Mouse (Mus musculus) lung, embryonic 15.5 days (tissue): ENCODE measurements around the gene Dot1l. TPM values are rescaled to one million over a fixed set of nuclear protein-coding genes. Genes with fewer than 3 reads are reported as not detected.

Experiments used
- ATAC-seq: fragments of 200-750 bp; cut with Nextera tagmentation; 2 replicates; pipeline ENCODE4 v1.8.0; 2017; ENCODE audit warnings: moderate number of reproducible peaks, borderline replicate concordance; ENCODE audit not compliant: low FRiP score, low TSS enrichment; ENCODE audit errors: extremely low read depth
- H3K27ac ChIP-seq: fragments of 300-500 bp; sonication (generic); 2 replicates; pipeline ENCODE4 v1.5.1; 2015; ENCODE audit warnings: moderate library complexity, mild to moderate bottlenecking, inconsistent platforms
- H3K27me3 ChIP-seq: fragments of 300-500 bp; sonication (generic); 2 replicates; pipeline ENCODE4 v1.6.1; 2015; ENCODE audit warnings: inconsistent platforms
- H3K36me3 ChIP-seq: fragments of 300-500 bp; sonication (generic); 2 replicates; pipeline ENCODE4 v1.6.1; 2015; ENCODE audit warnings: inconsistent platforms
- H3K4me1 ChIP-seq: fragments of 300-500 bp; sonication (generic); 2 replicates; pipeline ENCODE4 v1.6.1; 2015; ENCODE audit warnings: inconsistent platforms
- H3K4me2 ChIP-seq: fragments of 300-500 bp; sonication (generic); 2 replicates; pipeline ENCODE4 v1.6.1; 2015; ENCODE audit warnings: inconsistent platforms, mild to moderate bottlenecking, moderate library complexity
- H3K4me3 ChIP-seq: fragments of 300-500 bp; sonication (generic); 2 replicates; pipeline ENCODE4 v1.5.1; 2015; ENCODE audit warnings: mild to moderate bottlenecking, inconsistent platforms
- H3K9ac ChIP-seq: fragments of 300-500 bp; sonication (generic); 2 replicates; pipeline ENCODE4 v1.6.1; 2015; ENCODE audit warnings: inconsistent platforms
- H3K9me3 ChIP-seq: fragments of 300-500 bp; sonication (generic); 2 replicates; pipeline ENCODE4 v1.6.1; 2016; ENCODE audit warnings: inconsistent platforms
- WGBS: fragments of 180-500 bp; shearing (Covaris S2); methylation state at CpG from one replicate; pipeline ENCODE4 v1.1.7; 2015; 5-methylcytosine and 5-hydroxymethylcytosine counted together
- polyA plus RNA-seq: library from polyadenylated mRNA; unstranded; fragments of >200 nt; fragmentation: Nextera tagmentation; extraction: Ambion mirVana; gene quantifications from 2 replicates; pipeline ENCODE4 v1.2.1, GENCODE M21; 2015

The Dot1l gene
- polyA plus RNA-seq, 1 experiment from 2014 or later = 18.3 TPM

GRCm38 (mm10) chr10:80796307-80796848 is 41.4 kb downstream of the Dot1l start:
- no peak for ATAC-seq
- Histone ChIP-seq H3K27me3 (no peaks in the 10 kb centered on the region), H3K4me2 (peak overlapping the region; percentile 79), H3K27ac (no peak overlapping the region), H3K9me3 (no peaks in the 10 kb centered on the region), H3K36me3 (peaks cover 56% of the 10 kb centered on the region), H3K9ac (peak overlapping the region; percentile 98; the same call in 1 of the 2 replicates), H3K4me3 (peak overlapping the region; percentile 91), H3K4me1 (peaks cover 26% of the 10 kb centered on the region)
- 71% methylated on average over 9 of the region's 9 CpGs for WGBS

GRCm38 (mm10) chr10:80797186-80798149 is 42.5 kb downstream of the Dot1l start:
- Histone ChIP-seq H3K9ac (peak overlapping the region; percentile 98), H3K36me3 (peaks cover 56% of the 10 kb centered on the region), H3K4me3 (peak overlapping the region; percentile 91), H3K9me3 (no peaks in the 10 kb centered on the region), H3K27me3 (no peaks in the 10 kb centered on the region), H3K4me1 (peaks cover 26% of the 10 kb centered on the region), H3K4me2 (peak overlapping the region; percentile 79), H3K27ac (peak overlapping the region; percentile 98)
- peak; percentile 60 for ATAC-seq
- 2% methylated on average over 59 of the region's 59 CpGs for WGBS

DNA sequence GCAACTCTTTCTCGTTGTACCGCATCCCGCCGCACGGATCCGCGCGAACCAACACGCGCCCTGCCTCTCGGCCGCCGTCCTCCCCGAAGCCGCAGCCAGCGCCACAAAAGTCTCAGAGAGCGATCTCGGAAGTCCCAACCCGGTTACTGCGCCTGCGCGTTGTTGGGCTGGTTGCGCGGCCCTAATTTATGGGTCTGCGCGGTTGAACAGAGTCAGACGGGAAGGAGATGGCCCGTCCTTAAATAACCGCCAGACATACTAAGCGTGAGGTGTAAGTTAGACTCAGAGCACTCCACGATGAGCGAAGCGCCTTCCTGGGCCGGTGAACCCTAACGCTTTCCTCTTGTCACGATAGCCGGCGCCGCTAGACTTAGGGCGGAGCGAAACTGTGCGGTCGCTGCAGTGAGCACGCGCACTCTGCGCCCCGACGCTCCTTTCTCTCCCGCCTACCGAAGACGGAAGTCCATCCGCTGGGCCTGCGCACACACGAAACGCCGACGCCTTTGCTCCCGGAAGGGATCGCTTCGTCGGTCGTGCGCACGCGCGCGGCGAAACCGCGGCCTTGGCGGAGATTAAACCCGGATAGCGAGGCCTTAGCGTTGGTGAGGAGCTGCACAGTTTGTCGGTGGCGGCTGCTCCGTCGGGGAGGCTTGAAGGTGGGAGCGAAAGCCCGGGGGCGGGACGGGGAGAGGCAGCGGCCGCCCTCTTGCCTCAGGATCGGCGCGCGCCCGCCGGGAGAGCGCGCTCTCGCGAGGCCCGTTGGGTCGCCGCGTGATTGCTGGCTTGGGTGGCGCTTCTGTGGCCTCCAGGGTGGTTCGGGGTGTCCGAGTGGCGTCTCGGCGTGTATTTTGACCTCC is 43.4 kb downstream of the Dot1l start, which contains the start of the genes Sf3a2 and Plekhj1:
Sf3a2 (plus strand) TSS at position 49 of the 857 bp plus-strand sequence.
Plekhj1 (minus strand) TSS at position 477 of the 857 bp plus-strand sequence.
- Histone ChIP-seq H3K27ac (peak within 1 kb of the TSS; percentile 98), H3K4me2 (peak within 1 kb of the TSS; percentile 79), H3K27me3 (no peaks in the 10 kb centered on the region), H3K36me3 (peaks cover 56% of the 10 kb centered on the region), H3K9me3 (no peaks in the 10 kb centered on the region), H3K4me1 (peaks cover 26% of the 10 kb centered on the region), H3K4me3 (peak within 1 kb of the TSS; percentile 91), H3K9ac (peak within 1 kb of the TSS; percentile 98)
- ATAC-seq = peak; percentile 92
- WGBS = under 1% methylated on average over 104 of the region's 104 CpGs

- Histone ChIP-seq H3K4me1 (peaks cover 26% of the 10 kb centered on the region), H3K27ac (peak overlapping the region; percentile 98), H3K27me3 (no peaks in the 10 kb centered on the region), H3K9me3 (no peaks in the 10 kb centered on the region), H3K36me3 (peaks cover 57% of the 10 kb centered on the region), H3K4me2 (peak overlapping the region; percentile 79), H3K4me3 (peak overlapping the region; percentile 91), H3K9ac (peak overlapping the region; percentile 98)
- no peak for ATAC-seq
- WGBS = under 1% methylated on average over 18 of the region's 18 CpGs
These were observed 44.1 kb downstream of the Dot1l start for GRCm38 (mm10) chr10:80799070-80799566.

DNA sequence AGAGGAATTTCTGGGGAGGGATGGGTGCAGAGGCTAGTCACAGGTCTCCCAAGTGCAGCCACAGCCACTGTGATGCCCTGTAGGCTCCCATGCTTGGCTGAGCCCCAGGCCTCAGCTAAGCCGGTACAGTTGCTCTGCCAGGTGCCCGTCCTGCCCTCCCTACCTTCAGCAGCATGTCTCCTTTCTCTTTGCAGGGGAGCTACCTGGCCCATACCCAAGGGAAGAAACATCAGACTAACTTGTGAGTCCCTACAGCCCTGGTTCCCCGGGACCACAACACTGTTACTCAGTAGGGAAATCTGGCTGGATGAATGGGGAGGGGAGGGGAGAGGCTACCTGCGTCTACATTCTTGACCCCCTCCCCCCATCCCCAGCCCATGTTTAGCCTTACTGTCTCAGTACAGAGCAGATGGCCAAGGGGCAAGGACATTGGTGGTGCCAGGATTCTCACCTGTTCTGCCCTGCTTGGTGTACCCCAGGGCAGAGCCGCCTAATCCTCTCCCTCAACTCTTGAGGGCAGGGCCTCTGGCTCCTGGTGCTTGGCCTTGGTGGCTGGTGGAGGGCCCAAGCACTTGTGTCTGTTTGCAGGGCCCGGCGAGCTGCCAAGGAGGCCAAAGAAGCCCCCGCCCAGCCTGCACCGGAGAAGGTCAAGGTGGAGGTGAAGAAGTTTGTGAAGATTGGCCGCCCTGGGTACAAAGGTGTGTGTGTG is 47.4 kb downstream of the Dot1l start:
- no peak overlapping the region for H3K4me3 ChIP-seq
- H3K4me1 ChIP-seq = peaks cover 25% of the 10 kb centered on the region
- H3K27ac ChIP-seq = no peak overlapping the region
- ATAC-seq = no peak
- H3K9ac ChIP-seq = no peak overlapping the region
- peaks cover 10% of the 10 kb centered on the region; the same call in 1 of the 2 replicates for H3K27me3 ChIP-seq
- H3K4me2 ChIP-seq = no peak overlapping the region
- H3K36me3 ChIP-seq = peaks cover 45% of the 10 kb centered on the region
- WGBS = 82% methylated on average over 10 of the region's 10 CpGs
- no peaks in the 10 kb centered on the region for H3K9me3 ChIP-seq

- 74% methylated on average over 3 of the region's 3 CpGs for WGBS
- Histone ChIP-seq H3K4me3 (no peak overlapping the region), H3K4me1 (peaks cover 30% of the 10 kb centered on the region), H3K36me3 (peaks cover 45% of the 10 kb centered on the region), H3K9me3 (no peaks in the 10 kb centered on the region), H3K27me3 (peaks cover 10% of the 10 kb centered on the region; the same call in 1 of the 2 replicates), H3K4me2 (no peak overlapping the region), H3K9ac (no peak overlapping the region), H3K27ac (no peak overlapping the region)
- ATAC-seq = no peak
These were observed 48.0 kb downstream of the Dot1l start for GRCm38 (mm10) chr10:80802996-80803395.

DNA sequence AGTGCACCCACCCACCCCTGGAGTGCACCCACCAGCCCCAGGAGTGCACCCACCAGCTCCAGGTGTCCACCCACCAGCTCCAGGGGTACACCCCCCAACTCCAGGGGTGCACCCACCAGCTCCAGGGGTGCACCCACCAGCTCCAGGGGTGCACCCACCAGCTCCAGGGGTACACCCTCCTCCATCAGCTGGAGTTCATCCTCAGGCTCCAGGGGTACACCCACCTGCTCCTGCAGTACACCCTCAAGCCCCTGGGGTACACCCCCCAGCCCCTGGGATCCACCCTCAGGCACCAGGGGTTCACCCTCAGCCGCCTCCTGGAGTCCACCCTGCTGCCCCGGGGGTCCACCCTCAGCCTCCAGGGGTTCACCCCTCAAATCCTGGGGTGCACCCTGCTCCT is 49.3 kb downstream of the Dot1l start:
- H3K4me1 ChIP-seq = peaks cover 43% of the 10 kb centered on the region
- H3K9ac ChIP-seq = no peak overlapping the region
- peaks cover 45% of the 10 kb centered on the region for H3K36me3 ChIP-seq
- H3K4me2 ChIP-seq = no peak overlapping the region
- no peak overlapping the region for H3K4me3 ChIP-seq
- no peaks in the 10 kb centered on the region for H3K9me3 ChIP-seq
- no peak for ATAC-seq
- H3K27ac ChIP-seq = no peak overlapping the region
- 94% methylated on average over 2 of the region's 2 CpGs for WGBS
- peaks cover 23% of the 10 kb centered on the region; the same call in 1 of the 2 replicates for H3K27me3 ChIP-seq

- ATAC-seq = no peak
- Histone ChIP-seq H3K9me3 (no peaks in the 10 kb centered on the region), H3K27ac (no peak within 1 kb of the TSS), H3K4me3 (no peak within 1 kb of the TSS), H3K4me1 (peaks cover 40% of the 10 kb centered on the region), H3K27me3 (peaks cover 28% of the 10 kb centered on the region), H3K9ac (no peak within 1 kb of the TSS), H3K36me3 (peaks cover 45% of the 10 kb centered on the region), H3K4me2 (no peak within 1 kb of the TSS)
- WGBS = 69% methylated on average over 6 of the region's 6 CpGs
These were observed 49.9 kb downstream of the Dot1l start, which contains the start of gene Amh for GRCm38 (mm10) chr10:80804916-80805315. Gene Amh (plus strand): TSS chr10:80805243.

GRCm38 (mm10) chr10:80805322-80805721 is 50.3 kb downstream of the Dot1l start:
- Histone ChIP-seq H3K4me2 (no peak overlapping the region), H3K4me3 (no peak overlapping the region), H3K9ac (no peak overlapping the region), H3K27ac (no peak overlapping the region), H3K9me3 (no peaks in the 10 kb centered on the region), H3K36me3 (peaks cover 45% of the 10 kb centered on the region), H3K4me1 (peaks cover 38% of the 10 kb centered on the region), H3K27me3 (peaks cover 32% of the 10 kb centered on the region)
- ATAC-seq = no peak
- 71% methylated on average over 5 of the region's 5 CpGs for WGBS

DNA sequence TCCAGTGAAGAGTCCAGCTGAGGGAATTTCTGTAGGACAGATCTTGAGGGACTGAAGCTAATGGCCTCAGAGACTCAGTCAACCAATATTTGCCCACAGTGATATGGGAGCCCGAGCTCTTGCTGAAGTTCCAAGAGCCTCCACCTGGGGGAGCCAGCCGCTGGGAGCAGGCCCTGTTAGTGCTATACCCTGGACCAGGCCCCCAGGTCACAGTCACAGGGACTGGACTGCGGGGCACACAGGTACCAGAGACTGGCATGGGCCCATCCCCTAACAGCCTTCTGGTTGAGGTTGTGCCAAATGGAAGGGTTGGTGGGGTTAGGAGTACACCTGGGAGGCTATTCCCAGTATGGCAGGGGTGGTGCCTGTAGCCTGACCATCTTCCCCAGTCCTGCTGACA is 50.9 kb downstream of the Dot1l start:
- no peak overlapping the region for H3K27ac ChIP-seq
- peaks cover 36% of the 10 kb centered on the region for H3K4me1 ChIP-seq
- H3K4me2 ChIP-seq = no peak overlapping the region
- WGBS = 9% methylated on average over 3 of the region's 3 CpGs
- no peaks in the 10 kb centered on the region for H3K9me3 ChIP-seq
- peaks cover 39% of the 10 kb centered on the region for H3K36me3 ChIP-seq
- ATAC-seq = peak; percentile 9; the same call in 1 of the 2 replicates
- H3K9ac ChIP-seq = no peak overlapping the region
- H3K4me3 ChIP-seq = no peak overlapping the region
- peaks cover 32% of the 10 kb centered on the region for H3K27me3 ChIP-seq
